Mouse (Mus musculus) lung, adult 2 months (tissue): ENCODE measurements around the gene Pbld2.

Experiments used
- CTCF ChIP-seq: fragments of 200-500 bp; IDR thresholded peaks from 2 replicates; pipeline ENCODE4 v1.5.1; 2011; ENCODE audit warnings: mild to moderate bottlenecking, low read length, control low read depth; ENCODE audit not compliant: insufficient read depth
- POLR2A ChIP-seq: fragments of 200-500 bp; IDR thresholded peaks from 2 replicates; pipeline ENCODE4 v1.6.1; 2011; ENCODE audit warnings: low read depth, mild to moderate bottlenecking, control low read depth, low read length, borderline replicate concordance; ENCODE audit errors: extremely low read depth

- TF ChIP-seq CTCF = no peak
- no peak for TF ChIP-seq POLR2A
These were observed 40.4 kb downstream of the Pbld2 start for GRCm38 (mm10) chr10:63064516-63064915.
